Mouse (Mus musculus): ENCODE data around the gene Gramd1b.

GRCm38 (mm10) chr9:40452208-40452607, 79.0 kb downstream of the Gramd1b start:
- TF ChIP-seq TAL1 (IDR thresholded peaks at IDR 0.05; ENCODE audit: low read length) (no peak), GATA1 (IDR thresholded peaks at IDR 0.05; ENCODE audit: low read length) (no peak)

Measured in erythroblast, embryonic 14.5 days (primary cell).